Mouse (Mus musculus) liver, embryonic 16.5 days (tissue): ENCODE data around the gene Ppp1r17. TPM values are rescaled to one million over a fixed set of nuclear protein-coding genes. Genes with fewer than 3 reads are reported as not detected.

ENCODE experiments used
- ATAC-seq: fragments of 200-750 bp; cut with Nextera tagmentation; 2 replicates; pipeline ENCODE4 v1.8.0; 2017; ENCODE audit warnings: low read depth, mild to moderate bottlenecking, moderate number of reproducible peaks, moderate library complexity
- H3K27ac ChIP-seq: fragments of 300-500 bp; sonication (generic); 2 replicates; pipeline ENCODE4 v1.5.1; 2014; ENCODE audit warnings: mild to moderate bottlenecking, low read length
- H3K27me3 ChIP-seq: fragments of 300-500 bp; sonication (generic); 2 replicates; pipeline ENCODE4 v1.6.1; 2014; ENCODE audit warnings: low read depth, low read length, mixed read lengths; ENCODE audit not compliant: control insufficient read depth, insufficient read depth
- H3K36me3 ChIP-seq: fragments of 300-500 bp; sonication (generic); 2 replicates; pipeline ENCODE4 v1.6.1; 2014; ENCODE audit warnings: mild to moderate bottlenecking; ENCODE audit not compliant: control insufficient read depth, insufficient read depth
- H3K4me1 ChIP-seq: fragments of 300-500 bp; sonication (generic); 2 replicates; pipeline ENCODE4 v1.6.1; 2014; ENCODE audit warnings: low read depth, low read length, mixed read lengths; ENCODE audit not compliant: control insufficient read depth
- H3K4me2 ChIP-seq: fragments of 300-500 bp; sonication (generic); 2 replicates; pipeline ENCODE4 v1.6.1; 2014; ENCODE audit warnings: low read depth, low read length, mixed read lengths
- H3K4me3 ChIP-seq: fragments of 300-500 bp; sonication (generic); 2 replicates; pipeline ENCODE4 v1.5.1; 2014; ENCODE audit warnings: low read depth, mild to moderate bottlenecking, low read length
- H3K9ac ChIP-seq: fragments of 300-500 bp; sonication (generic); 2 replicates; pipeline ENCODE4 v1.6.1; 2014; ENCODE audit warnings: low read depth, low read length
- H3K9me3 ChIP-seq: fragments of 300-500 bp; sonication (generic); replicated peaks from 2 replicates; pipeline ENCODE4 v1.6.1; 2016; ENCODE audit warnings: low read length; ENCODE audit not compliant: control insufficient read depth
- WGBS: fragments of 180-500 bp; shearing (Covaris S2); extraction: QIAGEN DNeasy Blood & Tissue Kit; methylation state at CpG from one replicate; pipeline ENCODE4 v1.1.7; 2014; ENCODE audit not compliant: insufficient replicate concordance; 5-methylcytosine and 5-hydroxymethylcytosine counted together
- polyA plus RNA-seq: library from polyadenylated mRNA; unstranded; fragments of >200 nt; fragmentation: Nextera tagmentation; extraction: Ambion mirVana; gene quantifications from 2 replicates; pipeline ENCODE4 v1.2.1, GENCODE M21; 2015

The Ppp1r17 gene
- polyA plus RNA-seq, 1 experiment from 2014 or later = not detected

DNA sequence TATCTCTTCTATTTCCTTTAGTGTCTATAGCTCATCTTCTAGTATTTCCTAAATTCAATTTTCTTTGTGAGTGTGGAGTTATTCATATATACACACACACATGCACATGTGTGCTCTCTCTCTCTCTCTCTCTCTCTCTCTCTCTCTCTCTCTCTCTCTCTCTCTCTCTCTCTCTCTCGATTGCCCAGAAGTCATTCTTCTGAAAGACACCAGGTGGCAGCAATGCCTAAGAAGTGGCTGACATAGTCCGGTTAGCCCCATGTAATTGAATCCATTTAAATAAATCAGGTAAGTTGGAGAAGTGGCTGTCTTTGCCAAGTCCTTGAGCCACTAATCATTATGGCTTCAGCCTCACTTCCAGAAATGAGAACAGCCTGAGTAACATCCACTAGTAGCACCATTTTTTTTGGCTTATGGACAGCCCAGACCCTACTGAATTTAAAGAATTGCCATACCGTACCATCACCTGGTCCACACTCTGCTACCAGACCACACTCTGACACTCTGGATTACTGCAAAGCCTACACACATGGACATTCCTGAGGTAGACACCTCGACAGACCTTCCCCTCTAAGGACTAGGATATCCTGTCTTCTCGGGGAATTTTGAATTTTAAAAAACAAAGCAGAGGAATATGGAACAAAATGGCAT, 49.5 kb downstream of the Ppp1r17 start:
- no peaks in the 10 kb centered on the region for H3K36me3 ChIP-seq
- H3K27ac ChIP-seq = no peak overlapping the region

GRCm38 (mm10) chr6:56068516-56068915, 51.2 kb downstream of the Ppp1r17 start:
- Histone ChIP-seq H3K9me3 (no peaks in the 10 kb centered on the region), H3K4me3 (no peak overlapping the region), H3K9ac (no peak overlapping the region), H3K27ac (no peak overlapping the region), H3K4me1 (no peaks in the 10 kb centered on the region), H3K27me3 (no peaks in the 10 kb centered on the region), H3K36me3 (no peaks in the 10 kb centered on the region), H3K4me2 (no peak overlapping the region)
- ATAC-seq = no peak

More for the DNA sequence above, 49.5 kb downstream of the Ppp1r17 start:
- 28% methylated on average over 5 of the region's 5 CpGs for WGBS
- no peaks in the 10 kb centered on the region for H3K4me1 ChIP-seq
- no peak overlapping the region for H3K4me2 ChIP-seq
- H3K27me3 ChIP-seq = no peaks in the 10 kb centered on the region
- no peak for ATAC-seq
- no peaks in the 10 kb centered on the region for H3K9me3 ChIP-seq
- no peak overlapping the region for H3K4me3 ChIP-seq
- no peak overlapping the region for H3K9ac ChIP-seq

DNA sequence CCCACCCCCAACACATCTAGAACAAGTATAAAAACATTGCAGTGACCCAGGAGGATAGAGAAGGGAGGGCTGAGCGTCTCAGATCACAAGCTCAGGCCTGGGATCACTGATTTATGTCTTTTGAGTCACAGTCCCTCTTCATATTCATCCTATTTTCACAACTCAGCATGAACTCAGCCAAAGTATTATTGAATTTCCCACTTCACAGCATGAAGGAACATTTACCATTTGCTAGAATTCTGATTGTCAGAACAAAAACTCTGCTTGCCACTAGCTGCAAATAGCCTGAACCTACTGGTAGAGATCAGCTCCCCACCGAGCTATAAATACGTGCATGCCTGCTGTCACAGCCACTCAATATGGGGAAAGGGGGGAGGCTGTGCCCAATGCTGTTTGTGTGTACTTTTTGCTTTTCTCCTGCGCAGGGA, 59.1 kb downstream of the Ppp1r17 start:
- no peaks in the 10 kb centered on the region for H3K36me3 ChIP-seq
- H3K4me1 ChIP-seq = no peaks in the 10 kb centered on the region
- WGBS = 45% methylated on average over 4 of the region's 4 CpGs
- H3K4me2 ChIP-seq = no peak overlapping the region
- no peak overlapping the region for H3K4me3 ChIP-seq
- no peak overlapping the region for H3K9ac ChIP-seq
- no peaks in the 10 kb centered on the region for H3K27me3 ChIP-seq
- H3K27ac ChIP-seq = no peak overlapping the region
- no peak for ATAC-seq
- H3K9me3 ChIP-seq = no peaks in the 10 kb centered on the region

Other genes with a start within 250 kb of the Ppp1r17 start
- gene Itprid1, start 180.6 kb upstream of the Ppp1r17 start, polyA plus RNA-seq = not detected in 2 replicates